Mouse (Mus musculus) kidney, embryonic 16.5 days (tissue): ENCODE measurements around the gene Pklr. TPM values are rescaled to one million over a fixed set of nuclear protein-coding genes. Genes with fewer than 3 reads are reported as not detected.
A peak's percentile ranks its signal among the peaks of the same experiment; 100 is the strongest.

ENCODE experiments used
- ATAC-seq: fragments of 200-750 bp; cut with Nextera tagmentation; 2 replicates; pipeline ENCODE4 v1.8.0; 2017; ENCODE audit warnings: moderate TSS enrichment; ENCODE audit not compliant: low FRiP score, low TSS enrichment
- H3K27ac ChIP-seq: fragments of 300-500 bp; sonication (generic); 2 replicates; pipeline ENCODE4 v1.5.1; 2014; ENCODE audit warnings: low read length
- H3K27me3 ChIP-seq: fragments of 300-500 bp; sonication (generic); 2 replicates; pipeline ENCODE4 v1.6.1; 2014; ENCODE audit warnings: low read length, control low read depth, mixed read lengths; ENCODE audit not compliant: insufficient read depth
- H3K36me3 ChIP-seq: fragments of 300-500 bp; sonication (generic); 2 replicates; pipeline ENCODE4 v1.6.1; 2014; ENCODE audit warnings: low read length, control low read depth, mixed read lengths; ENCODE audit not compliant: insufficient read depth
- H3K4me1 ChIP-seq: fragments of 300-500 bp; sonication (generic); 2 replicates; pipeline ENCODE4 v1.6.1; 2014; ENCODE audit warnings: low read length, control low read depth, mixed read lengths; ENCODE audit not compliant: insufficient read depth
- H3K4me2 ChIP-seq: fragments of 300-500 bp; sonication (generic); replicated peaks from 2 replicates; pipeline ENCODE4 v1.6.1; 2014; ENCODE audit warnings: low read depth, low read length
- H3K4me3 ChIP-seq: fragments of 300-500 bp; sonication (generic); 2 replicates; pipeline ENCODE4 v1.5.1; 2014; ENCODE audit warnings: mild to moderate bottlenecking, low read length
- H3K9ac ChIP-seq: fragments of 300-500 bp; sonication (generic); replicated peaks from 2 replicates; pipeline ENCODE4 v1.6.1; 2014; ENCODE audit warnings: low read length
- H3K9me3 ChIP-seq: fragments of 300-500 bp; sonication (generic); 2 replicates; pipeline ENCODE4 v1.6.1; 2016; ENCODE audit warnings: low read length, control low read depth
- WGBS: fragments of 180-500 bp; shearing (Covaris S2); extraction: QIAGEN DNeasy Blood & Tissue Kit; methylation state at CpG from one replicate; pipeline ENCODE4 v1.1.7; 2014; 5-methylcytosine and 5-hydroxymethylcytosine counted together
- polyA plus RNA-seq: library from polyadenylated mRNA; unstranded; fragments of >200 nt; fragmentation: Nextera tagmentation; extraction: Ambion mirVana; gene quantifications from 2 replicates; pipeline ENCODE4 v1.2.1, GENCODE M21; 2015

The Pklr gene
- polyA plus RNA-seq, 1 experiment from 2014 or later, result 5.0 TPM

DNA sequence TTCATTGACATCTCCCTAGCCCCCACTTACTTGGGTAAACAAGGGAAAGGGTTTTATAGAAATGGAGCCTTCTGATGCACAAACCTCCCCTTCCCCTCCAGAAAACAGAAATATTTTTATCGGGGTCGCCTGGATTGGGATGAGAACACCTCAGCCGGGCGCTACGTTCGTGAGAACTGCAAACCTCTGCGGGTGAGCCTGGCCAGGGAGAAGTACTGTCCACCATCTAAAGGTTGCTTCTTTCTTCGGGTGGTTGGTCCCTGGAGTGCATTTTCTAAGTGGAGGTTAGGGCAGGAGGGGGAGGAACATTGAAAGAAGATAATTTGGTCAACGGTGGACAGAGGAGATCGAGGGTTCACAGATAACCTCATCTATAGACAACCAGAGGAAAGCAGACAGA lies 39.6 kb downstream of the Pklr start:
- H3K27me3 ChIP-seq, result no peaks in the 10 kb centered on the region
- WGBS, result 91% methylated on average over 10 of the region's 10 CpGs
- no peak overlapping the region for H3K27ac ChIP-seq
- no peaks in the 10 kb centered on the region for H3K9me3 ChIP-seq
- H3K4me1 ChIP-seq, result peaks cover 16% of the 10 kb centered on the region
- H3K4me3 ChIP-seq, result no peak overlapping the region
- no peak for ATAC-seq
- no peak overlapping the region for H3K9ac ChIP-seq
- peaks cover 66% of the 10 kb centered on the region for H3K36me3 ChIP-seq
- H3K4me2 ChIP-seq, result no peak overlapping the region

- Histone ChIP-seq H3K27ac (no peak overlapping the region), H3K36me3 (peaks cover 65% of the 10 kb centered on the region), H3K4me3 (no peak overlapping the region), H3K27me3 (no peaks in the 10 kb centered on the region), H3K9me3 (no peaks in the 10 kb centered on the region), H3K9ac (no peak overlapping the region), H3K4me2 (no peak overlapping the region), H3K4me1 (peaks cover 16% of the 10 kb centered on the region)
- ATAC-seq, result no peak
- 78% methylated on average over 7 of the region's 7 CpGs for WGBS
Observed at GRCm38 (mm10) chr3:89176421-89176820, 40.5 kb downstream of the Pklr start.

DNA sequence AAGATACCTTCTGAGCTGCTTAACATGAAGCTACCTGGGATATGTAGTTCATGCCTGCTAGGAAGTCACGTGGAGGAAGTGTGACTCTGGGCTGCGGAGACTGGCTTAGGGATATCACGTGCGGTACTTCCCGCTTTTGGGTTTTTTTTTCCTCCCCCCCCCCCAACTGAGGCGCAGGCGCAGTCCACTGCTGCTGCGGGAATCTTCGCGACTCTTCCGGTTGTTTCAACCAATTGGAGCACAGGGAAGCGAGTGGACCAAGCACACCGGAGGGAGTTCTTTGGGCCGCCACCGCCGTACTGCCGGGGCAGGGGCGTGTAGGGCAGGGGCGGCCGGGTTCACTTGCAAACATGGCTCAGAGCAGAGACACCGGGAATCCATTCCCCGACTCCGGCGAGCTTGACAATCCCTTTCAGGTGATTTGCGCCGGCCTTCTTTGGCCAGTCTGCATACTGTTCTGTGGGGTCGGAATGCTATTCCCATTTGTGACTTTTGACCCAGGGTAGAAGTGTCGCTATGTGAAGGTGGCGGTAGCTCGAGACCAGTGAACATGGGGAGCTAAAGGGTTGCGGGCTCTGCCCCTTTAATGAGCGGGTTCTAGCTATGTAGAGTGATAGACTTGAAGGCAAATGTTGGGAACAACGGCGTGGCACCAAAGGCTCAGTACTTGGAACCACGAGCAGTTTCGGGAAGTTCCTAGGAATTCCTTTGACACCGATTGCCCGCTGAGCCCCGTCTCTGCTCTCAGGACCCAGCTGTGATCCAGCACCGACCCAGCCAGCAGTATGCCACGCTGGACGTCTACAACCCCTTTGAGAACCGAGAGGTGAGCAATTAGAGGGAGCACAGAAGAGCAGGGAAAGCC lies 41.5 kb downstream of the Pklr start, which contains the start of gene Scamp3:
Gene Scamp3, plus strand, starts transcription at position 232 of the 865 bp plus-strand sequence.
- under 1% methylated on average over 43 of the region's 43 CpGs for WGBS
- Histone ChIP-seq H3K4me1 (peaks cover 16% of the 10 kb centered on the region), H3K27ac (peak within 1 kb of the TSS; percentile 27), H3K9ac (peak within 1 kb of the TSS; percentile 82), H3K36me3 (peaks cover 71% of the 10 kb centered on the region), H3K4me2 (peak within 1 kb of the TSS; percentile 69), H3K9me3 (no peaks in the 10 kb centered on the region), H3K27me3 (no peaks in the 10 kb centered on the region), H3K4me3 (peak within 1 kb of the TSS; percentile 73)
- peak; percentile 96 for ATAC-seq

DNA sequence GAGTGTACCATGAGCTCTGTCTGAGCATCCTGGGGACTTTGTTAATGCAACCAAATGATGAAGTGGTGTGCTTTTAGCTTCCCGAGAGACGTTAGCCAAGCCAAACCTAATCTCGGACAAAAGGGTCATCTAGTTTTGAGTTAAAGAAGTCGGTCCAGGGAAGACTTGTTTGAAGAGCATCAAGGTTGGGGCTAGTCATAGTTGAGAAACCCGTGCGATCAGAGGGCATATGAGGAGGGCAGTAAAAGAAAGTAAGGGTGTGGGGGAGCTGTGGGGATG lies 42.1 kb downstream of the Pklr start:
- H3K36me3 ChIP-seq, result peaks cover 68% of the 10 kb centered on the region
- no peaks in the 10 kb centered on the region for H3K27me3 ChIP-seq
- peak overlapping the region; percentile 73 for H3K4me3 ChIP-seq
- H3K9ac ChIP-seq, result peak overlapping the region; percentile 82
- no peaks in the 10 kb centered on the region for H3K9me3 ChIP-seq
- H3K4me1 ChIP-seq, result peaks cover 19% of the 10 kb centered on the region
- peak overlapping the region; percentile 69 for H3K4me2 ChIP-seq
- ATAC-seq, result no peak
- peak overlapping the region; percentile 27 for H3K27ac ChIP-seq
- WGBS, result under 1% methylated on average over 6 of the region's 6 CpGs

DNA sequence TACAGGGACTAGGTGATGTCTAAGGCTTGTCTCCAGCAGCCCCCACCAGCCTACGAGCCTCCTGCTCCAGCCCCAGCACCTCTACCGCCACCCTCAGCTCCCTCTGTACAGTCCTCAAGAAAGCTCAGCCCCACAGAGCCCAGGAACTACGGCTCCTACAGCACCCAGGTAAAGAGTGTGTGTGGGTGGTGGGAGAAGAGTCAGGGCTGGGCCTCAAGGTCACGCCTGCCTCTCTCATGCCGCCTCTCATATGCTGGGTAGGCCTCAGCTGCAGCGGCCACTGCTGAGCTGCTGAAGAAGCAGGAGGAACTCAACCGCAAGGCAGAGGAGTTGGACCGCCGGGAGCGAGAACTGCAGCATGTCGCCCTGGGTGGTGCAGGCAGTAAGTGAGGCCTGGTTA lies 43.1 kb downstream of the Pklr start:
- Histone ChIP-seq H3K27ac (no peak overlapping the region), H3K36me3 (peaks cover 58% of the 10 kb centered on the region), H3K9ac (no peak overlapping the region), H3K9me3 (no peaks in the 10 kb centered on the region), H3K27me3 (no peaks in the 10 kb centered on the region), H3K4me3 (no peak overlapping the region), H3K4me1 (peaks cover 26% of the 10 kb centered on the region), H3K4me2 (no peak overlapping the region)
- ATAC-seq, result no peak
- WGBS, result 88% methylated on average over 11 of the region's 11 CpGs

- WGBS, result 91% methylated on average over 27 of the region's 27 CpGs
- no peaks in the 10 kb centered on the region for H3K27me3 ChIP-seq
- no peaks in the 10 kb centered on the region for H3K9me3 ChIP-seq
- H3K4me3 ChIP-seq, result no peak overlapping the region
- peaks cover 33% of the 10 kb centered on the region for H3K36me3 ChIP-seq
- ATAC-seq, result no peak
- H3K27ac ChIP-seq, result no peak overlapping the region
- H3K4me2 ChIP-seq, result no peak overlapping the region
- no peak overlapping the region for H3K9ac ChIP-seq
- peaks cover 44% of the 10 kb centered on the region for H3K4me1 ChIP-seq
Observed at GRCm38 (mm10) chr3:89181749-89182500, 46.0 kb downstream of the Pklr start.

GRCm38 (mm10) chr3:89182531-89183057 lies 46.7 kb downstream of the Pklr start:
- H3K4me3 ChIP-seq, result peak overlapping the region; percentile 71; the same call in 1 of the 2 replicates
- H3K4me2 ChIP-seq, result peak overlapping the region; percentile 97
- H3K4me1 ChIP-seq, result peaks cover 49% of the 10 kb centered on the region
- peaks cover 35% of the 10 kb centered on the region for H3K36me3 ChIP-seq
- ATAC-seq, result peak; percentile 18
- no peak overlapping the region; the same call in 1 of the 2 replicates for H3K9ac ChIP-seq
- H3K27me3 ChIP-seq, result no peaks in the 10 kb centered on the region
- no peak overlapping the region for H3K27ac ChIP-seq
- WGBS, result 42% methylated on average over 7 of the region's 7 CpGs
- H3K9me3 ChIP-seq, result no peaks in the 10 kb centered on the region

DNA sequence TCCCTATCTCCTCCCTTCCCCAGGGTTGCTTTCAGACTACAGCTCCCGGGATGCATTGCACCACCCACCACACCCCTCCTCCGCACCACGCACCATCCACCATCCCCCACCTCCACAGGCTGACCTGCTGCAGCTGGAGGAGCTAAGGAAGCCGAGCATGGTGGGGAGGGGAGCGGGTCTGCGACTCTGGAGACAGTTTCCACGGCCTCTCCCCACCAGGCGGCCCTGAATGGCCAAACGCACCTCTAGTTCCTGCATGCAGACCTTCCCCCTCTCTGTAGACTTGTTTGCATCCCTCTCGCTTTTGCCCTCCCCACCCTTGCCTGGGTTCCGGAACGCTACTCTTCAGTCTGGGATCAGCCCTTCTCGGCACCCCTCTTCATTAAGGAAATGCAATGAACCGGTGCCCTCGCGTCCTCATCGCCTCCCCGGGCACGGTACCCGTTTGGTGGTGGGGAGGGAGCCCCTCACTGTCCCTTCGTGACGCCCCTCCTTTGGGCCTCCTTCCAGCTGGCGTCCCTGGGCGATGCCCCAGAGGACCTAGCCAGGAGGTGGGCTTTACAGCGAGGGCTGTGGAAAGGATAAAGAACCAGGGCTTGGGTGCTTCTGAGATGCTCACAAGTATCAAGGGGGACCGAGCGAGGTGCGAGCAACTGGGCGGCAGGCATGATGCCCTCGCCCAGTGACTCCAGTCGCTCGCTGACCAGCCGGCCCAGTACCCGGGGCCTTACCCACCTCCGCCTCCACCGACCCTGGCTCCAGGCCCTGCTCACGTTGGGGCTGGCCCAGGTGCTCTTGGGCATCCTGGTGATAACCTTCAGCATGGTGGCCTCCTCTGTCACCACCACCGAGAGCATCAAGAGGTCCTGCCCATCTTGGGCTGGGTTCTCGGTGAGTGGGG lies 47.4 kb downstream of the Pklr start, which contains the start of gene Fam189b:
Gene Fam189b, plus strand, starts transcription at position 86 of the 901 bp plus-strand sequence.
- Histone ChIP-seq H3K4me3 (peak within 1 kb of the TSS; percentile 71), H3K4me1 (peaks cover 54% of the 10 kb centered on the region), H3K9ac (peak within 1 kb of the TSS; percentile 92), H3K27ac (peak within 1 kb of the TSS; percentile 78), H3K27me3 (no peaks in the 10 kb centered on the region), H3K4me2 (peak within 1 kb of the TSS; percentile 97), H3K9me3 (no peaks in the 10 kb centered on the region), H3K36me3 (peaks cover 35% of the 10 kb centered on the region)
- ATAC-seq, result peak; percentile 94
- 3% methylated on average over 39 of the region's 39 CpGs for WGBS

DNA sequence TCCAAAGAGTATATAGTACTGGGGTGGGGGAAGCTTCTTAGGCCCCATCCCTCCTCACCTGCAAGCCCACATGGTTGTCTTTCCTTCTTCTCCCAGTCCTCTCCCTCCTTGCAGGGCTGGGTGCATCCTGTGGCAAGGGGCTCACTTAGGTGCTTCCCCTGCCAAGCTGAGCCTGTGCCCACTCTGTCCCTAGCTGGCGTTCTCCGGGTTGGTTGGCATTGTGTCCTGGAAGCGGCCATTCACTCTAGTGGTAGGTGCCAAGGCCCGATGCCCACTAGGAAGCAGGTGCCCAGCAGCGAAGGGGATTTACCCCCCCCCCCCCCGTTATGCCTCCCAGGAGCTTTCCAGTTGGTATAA lies 48.0 kb downstream of the Pklr start:
- no peak for ATAC-seq
- no peaks in the 10 kb centered on the region for H3K27me3 ChIP-seq
- peaks cover 55% of the 10 kb centered on the region for H3K4me1 ChIP-seq
- WGBS, result 61% methylated on average over 6 of the region's 6 CpGs
- peak overlapping the region; percentile 78 for H3K27ac ChIP-seq
- H3K36me3 ChIP-seq, result peaks cover 35% of the 10 kb centered on the region
- peak overlapping the region; percentile 71 for H3K4me3 ChIP-seq
- peak overlapping the region; percentile 97 for H3K4me2 ChIP-seq
- H3K9ac ChIP-seq, result peak overlapping the region; percentile 92
- H3K9me3 ChIP-seq, result no peaks in the 10 kb centered on the region
